Mouse (Mus musculus) left cerebral cortex, adult 2 months (tissue): Measurements from ENCODE around the gene Nop16. TPM values are rescaled to one million over a fixed set of nuclear protein-coding genes. Genes with fewer than 3 reads are reported as not detected.
A peak's percentile ranks its signal among the peaks of the same experiment; 100 is the strongest.

ENCODE experiments used
- DNase-seq, 2 experiments: peaks; one replicate each; pipeline ENCODE4 v3.0.0; 2021 to 2022; ENCODE audit warnings: low spot score in 2 of 2, mixed read lengths in 1 of 2; ENCODE audit errors: extremely low spot score in 1 of 2
- H3K27ac ChIP-seq: fragments of 200-600 bp; 2 replicates; pipeline ENCODE4 v1.8.1; 2022
- H3K4me3 ChIP-seq: fragments of 200-600 bp; 2 replicates; pipeline ENCODE4 v1.8.1; 2022
- CTCF ChIP-seq: fragments of 200-600 bp; IDR thresholded peaks from 2 replicates; pipeline ENCODE4 v1.8.1; 2022; ENCODE audit warnings: antibody characterized with exemption, mild to moderate bottlenecking, moderate library complexity
- intact Hi-C: fragments of 180-260 bp; cut with DNase I; formaldehyde crosslinking; loops from one replicate; pipeline ENCODE4 v1.15.1; 2025
- total RNA-seq, 2 experiments: library from RNA; stranded (reverse); gene quantifications; 2 replicates each; pipeline ENCODE4 v1.2.3; 2021

Gene Nop16
- total RNA-seq, 2 experiments from 2014 or later: 24.1 to 26.8 TPM

- intact Hi-C loops: loop anchor here (5.0 kb wide), 1 partner anchor 323 kb away; no protein-coding TSS in a partner anchor
- Histone ChIP-seq H3K4me3 (no peak overlapping the region), H3K27ac (no peak overlapping the region)
- no peak for TF ChIP-seq CTCF
- DNase-seq: no peak
Measured at GRCm38 (mm10) chr13:54570736-54571135, 19.2 kb downstream of the Nop16 start.

DNA sequence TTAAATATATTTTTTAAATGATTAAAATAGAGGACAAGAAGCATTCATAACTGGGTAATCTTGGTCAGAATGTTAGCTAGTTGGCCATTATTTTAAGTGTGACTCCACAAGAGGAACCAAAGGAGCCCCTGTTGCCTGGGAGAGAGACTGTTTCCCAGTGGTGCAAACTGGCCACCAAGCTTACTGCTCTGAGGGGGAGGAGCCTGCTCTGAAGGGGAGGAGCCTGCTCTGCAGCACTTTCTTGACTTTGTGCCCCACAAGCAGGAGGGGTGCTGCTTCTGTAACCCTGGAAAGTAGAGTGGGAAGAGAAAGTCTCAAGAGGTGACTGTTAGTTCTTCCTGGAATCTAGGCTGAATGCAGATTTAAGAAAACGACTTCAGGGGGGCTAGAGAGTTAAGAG is 20.6 kb downstream of the Nop16 start:
- H3K27ac ChIP-seq: no peak overlapping the region
- no peak overlapping the region for H3K4me3 ChIP-seq
- TF ChIP-seq CTCF: no peak
- no peak for DNase-seq
- intact Hi-C loops: loop anchor here (5.0 kb wide), 1 partner anchor 102 kb away; the partner anchor contains the start of gene Thoc3

GRCm38 (mm10) chr13:54568380-54568779 is 21.5 kb downstream of the Nop16 start:
- Histone ChIP-seq H3K4me3 (no peak overlapping the region), H3K27ac (no peak overlapping the region)
- intact Hi-C loops: loop anchor here (5.0 kb wide), 1 partner anchor 101 kb away; the partner anchor contains the start of gene Thoc3
- no peak for DNase-seq
- no peak for TF ChIP-seq CTCF

DNA sequence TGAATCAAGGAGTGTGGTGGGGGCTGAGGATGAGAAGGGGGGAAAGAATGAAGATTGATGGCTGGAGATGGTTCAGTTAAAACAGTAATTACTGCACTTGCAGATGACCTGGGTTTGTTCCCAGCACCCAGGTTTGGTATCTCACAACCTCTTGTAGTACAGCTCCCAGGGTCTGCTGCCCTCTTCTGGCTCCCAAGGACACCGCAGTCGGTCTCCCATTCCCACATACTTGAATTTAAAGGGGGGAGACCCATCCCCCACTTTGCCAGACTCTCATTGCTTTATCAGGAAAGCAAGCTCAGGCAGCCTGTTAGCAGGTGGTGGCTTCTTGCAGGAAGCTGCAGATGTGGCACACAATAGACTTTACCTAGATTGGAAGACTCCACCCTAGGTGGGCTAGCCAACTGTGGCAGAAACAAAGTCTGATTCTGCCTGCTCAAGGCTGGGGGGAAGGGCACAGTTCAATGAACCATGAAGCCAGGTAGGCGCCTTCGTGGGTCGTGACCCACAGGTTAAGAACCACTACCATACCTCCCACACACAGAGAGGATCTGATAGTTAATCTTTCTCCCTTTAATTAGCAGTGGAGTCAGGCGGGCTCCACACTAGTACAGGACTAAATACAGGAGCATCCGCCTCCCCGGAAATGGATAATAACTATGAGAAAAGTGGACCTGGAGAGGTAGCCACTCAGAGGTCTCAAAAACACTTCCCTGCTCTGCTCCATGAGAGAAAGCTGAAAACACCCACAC is 24.1 kb downstream of the Nop16 start:
- H3K27ac ChIP-seq: peak overlapping the region; percentile 90; the same call in 1 of the 2 replicates
- peak; percentile 43 to 48 for DNase-seq
- intact Hi-C loops: loop anchor here (1.0 to 5.0 kb wide), 2 partner anchors 9 to 98 kb away; partner anchors contain the start of gene Thoc3
- peak overlapping the region; percentile 90 for H3K4me3 ChIP-seq
- peak; percentile 68 for TF ChIP-seq CTCF

- peak within 1 kb of the TSS; percentile 90 for H3K27ac ChIP-seq
- no peak for TF ChIP-seq CTCF
- H3K4me3 ChIP-seq: peak within 1 kb of the TSS; percentile 90
- DNase-seq: peak; percentile 93 to 95
- intact Hi-C loops: loop anchor here (1.0 to 5.0 kb wide), 2 partner anchors 9 to 98 kb away; partner anchors contain the start of gene Thoc3
Measured at GRCm38 (mm10) chr13:54565201-54565581, 24.7 kb downstream of the Nop16 start, which contains the start of gene 4833439L19Rik. Gene 4833439L19Rik, minus strand, starts transcription at chr13:54565435.

GRCm38 (mm10) chr13:54564232-54565200 is 25.4 kb downstream of the Nop16 start:
- TF ChIP-seq CTCF: no peak
- peak overlapping the region; percentile 90 for H3K4me3 ChIP-seq
- peak overlapping the region; percentile 90 for H3K27ac ChIP-seq
- intact Hi-C loops: loop anchor here (1.0 to 5.0 kb wide), 3 partner anchors 10 to 97 kb away; partner anchors contain the start of genes Higd2a, Nop16 and Thoc3
- no peak for DNase-seq

DNA sequence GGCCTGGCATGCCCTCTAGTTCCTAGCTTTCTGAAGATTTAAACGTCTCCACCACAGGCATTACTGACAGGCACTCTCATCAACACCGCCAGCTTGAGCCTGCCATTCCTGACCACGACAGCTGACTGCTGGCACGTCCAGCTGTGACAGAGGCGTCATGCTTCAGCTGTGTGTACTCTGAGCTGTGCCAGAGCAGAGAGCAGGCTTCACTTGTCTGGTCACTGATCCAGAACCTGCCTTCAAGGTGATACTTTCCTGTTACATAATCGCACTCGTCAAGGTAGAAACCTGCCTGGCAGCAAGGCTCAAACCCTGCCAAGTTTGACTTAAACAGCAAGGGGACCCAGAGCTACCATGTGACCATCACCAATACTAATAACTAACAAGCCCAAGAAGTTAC is 27.3 kb downstream of the Nop16 start:
- intact Hi-C loops: no loop called here
- H3K27ac ChIP-seq: no peak overlapping the region
- DNase-seq: no peak
- H3K4me3 ChIP-seq: no peak overlapping the region
- TF ChIP-seq CTCF: no peak

- intact Hi-C loops: no loop called here
Measured at GRCm38 (mm10) chr13:54560608-54561007, 29.3 kb downstream of the Nop16 start.

DNA sequence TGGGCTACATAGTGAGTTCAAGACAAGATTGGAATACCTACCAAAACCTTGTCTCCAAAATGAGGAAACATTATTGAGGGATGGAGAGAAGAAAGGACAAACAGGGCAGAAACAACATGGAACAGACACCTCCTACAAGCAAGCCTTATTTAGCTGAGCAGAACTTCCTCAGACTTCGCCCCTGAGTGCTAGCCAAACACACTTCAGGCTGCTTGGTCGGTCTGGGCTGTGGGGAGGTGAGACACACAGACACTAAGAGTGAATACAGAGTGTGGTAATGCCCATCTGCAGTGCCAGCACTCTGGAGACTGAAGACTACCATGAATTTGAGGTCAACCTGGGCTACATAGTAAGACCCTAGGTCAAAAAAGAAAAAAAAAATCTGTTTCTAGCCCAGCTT is 30.2 kb downstream of the Nop16 start:
- Histone ChIP-seq H3K27ac (no peak overlapping the region), H3K4me3 (no peak overlapping the region)
- TF ChIP-seq CTCF: no peak
- DNase-seq: no peak
- intact Hi-C loops: no loop called here

More at GRCm38 (mm10) chr13:54560608-54561007, 29.3 kb downstream of the Nop16 start:
- no peak overlapping the region; the same call in 1 of the 2 replicates for H3K27ac ChIP-seq
- TF ChIP-seq CTCF: no peak
- H3K4me3 ChIP-seq: no peak overlapping the region
- no peak for DNase-seq

DNA sequence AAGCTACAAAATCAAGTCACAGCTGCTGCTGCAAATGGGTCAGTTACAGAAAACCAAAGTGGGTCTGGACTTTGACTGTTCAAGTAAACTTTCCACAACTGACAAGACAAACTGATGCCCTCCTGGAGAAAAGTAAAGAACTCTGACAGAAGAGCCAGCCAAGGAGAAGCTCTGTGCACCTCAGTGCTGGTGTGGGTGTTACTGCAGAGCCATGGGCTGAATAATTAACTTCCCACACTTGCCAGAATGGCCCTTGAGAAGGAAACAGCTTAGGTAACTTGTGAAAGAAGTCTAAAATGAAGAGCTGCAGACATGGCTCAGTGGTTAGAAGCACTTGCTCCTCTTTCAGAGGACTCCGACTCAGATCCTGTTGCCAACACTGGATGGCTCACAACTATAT is 32.2 kb downstream of the Nop16 start:
- intact Hi-C loops: no loop called here
- H3K4me3 ChIP-seq: no peak overlapping the region
- H3K27ac ChIP-seq: 0 out of 2 replicates have a peak overlapping the region, but pooled peaks have one; percentile 36
- no peak for TF ChIP-seq CTCF
- no peak for DNase-seq

DNA sequence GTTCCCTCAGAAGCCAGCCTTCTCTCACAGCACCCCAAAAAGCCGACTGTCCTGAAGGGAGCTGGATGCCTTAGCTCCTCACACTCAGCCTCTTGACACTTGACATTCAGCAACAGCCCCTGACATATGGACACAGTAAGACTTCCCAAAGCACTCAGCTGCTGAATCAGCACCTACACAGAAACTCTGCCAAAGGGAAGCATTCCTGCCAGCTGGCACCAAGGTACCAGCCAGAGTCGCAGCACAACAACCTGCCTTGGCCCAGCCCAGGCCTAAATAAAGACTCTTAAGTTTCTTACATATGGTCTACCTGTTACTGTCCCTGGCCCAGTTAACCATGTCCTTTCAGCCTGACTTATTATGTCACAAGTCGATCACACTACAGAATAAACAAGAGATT is 33.1 kb downstream of the Nop16 start:
- intact Hi-C loops: no loop called here

More for the DNA sequence above, 33.1 kb downstream of the Nop16 start:
- Histone ChIP-seq H3K4me3 (no peak overlapping the region), H3K27ac (no peak overlapping the region)
- no peak for DNase-seq
- TF ChIP-seq CTCF: no peak
